Mouse (Mus musculus): Measurements from ENCODE around the gene Vpreb1. TPM values are rescaled to one million over a fixed set of nuclear protein-coding genes. Genes with fewer than 3 reads are reported as not detected.

Gene Vpreb1
- total RNA-seq (2014; fragmentation: Nextera tagmentation) (not detected in 2 replicates), total RNA-seq (2017) (3.4 TPM in 1 of 2 replicates, not detected in the other)

DNA sequence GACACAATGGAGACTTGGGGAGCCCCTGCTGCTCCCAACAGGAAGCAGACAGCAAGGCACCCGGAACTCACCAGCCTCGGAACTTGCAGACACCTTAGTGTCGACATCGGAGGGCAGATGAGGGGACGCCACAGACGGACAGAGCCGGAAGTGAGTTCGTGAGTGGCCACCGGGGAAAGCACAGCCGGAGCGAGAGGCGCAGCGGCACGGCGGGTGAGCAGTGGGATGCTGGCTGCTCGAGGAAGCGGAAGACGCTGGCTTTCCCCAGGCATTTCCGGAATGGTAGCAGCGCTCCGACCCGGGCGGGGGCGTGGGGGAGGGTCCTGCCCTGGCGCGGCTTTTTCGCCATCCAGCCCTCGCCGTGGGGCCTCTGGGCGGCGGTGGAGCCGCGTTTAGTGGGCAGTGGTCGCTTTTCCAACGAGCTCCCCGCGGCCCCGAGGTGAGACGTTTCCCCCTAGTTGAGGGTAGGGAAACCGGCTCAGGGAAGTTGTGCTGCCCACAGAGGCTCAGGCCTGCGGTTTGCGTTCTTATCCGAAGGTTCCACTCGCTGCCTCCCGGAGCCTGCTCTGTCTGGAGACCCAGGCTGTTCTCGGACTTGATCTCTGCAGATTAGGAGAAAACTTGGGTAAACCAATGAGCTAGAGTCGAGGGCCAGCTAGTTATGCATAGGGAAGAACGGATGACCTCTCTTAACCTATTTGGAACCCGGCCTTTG, at the start of gene Vpreb1, which contains the start of gene Top3b:
Gene Vpreb1 (minus strand): TSS at position 227 of the 715 bp plus-strand sequence.
Gene Top3b (plus strand): TSS at position 120 of the 715 bp plus-strand sequence.
- ATAC-seq (replicated peaks; ENCODE audit: poor library complexity, severe bottlenecking), result peak; percentile 97

DNA sequence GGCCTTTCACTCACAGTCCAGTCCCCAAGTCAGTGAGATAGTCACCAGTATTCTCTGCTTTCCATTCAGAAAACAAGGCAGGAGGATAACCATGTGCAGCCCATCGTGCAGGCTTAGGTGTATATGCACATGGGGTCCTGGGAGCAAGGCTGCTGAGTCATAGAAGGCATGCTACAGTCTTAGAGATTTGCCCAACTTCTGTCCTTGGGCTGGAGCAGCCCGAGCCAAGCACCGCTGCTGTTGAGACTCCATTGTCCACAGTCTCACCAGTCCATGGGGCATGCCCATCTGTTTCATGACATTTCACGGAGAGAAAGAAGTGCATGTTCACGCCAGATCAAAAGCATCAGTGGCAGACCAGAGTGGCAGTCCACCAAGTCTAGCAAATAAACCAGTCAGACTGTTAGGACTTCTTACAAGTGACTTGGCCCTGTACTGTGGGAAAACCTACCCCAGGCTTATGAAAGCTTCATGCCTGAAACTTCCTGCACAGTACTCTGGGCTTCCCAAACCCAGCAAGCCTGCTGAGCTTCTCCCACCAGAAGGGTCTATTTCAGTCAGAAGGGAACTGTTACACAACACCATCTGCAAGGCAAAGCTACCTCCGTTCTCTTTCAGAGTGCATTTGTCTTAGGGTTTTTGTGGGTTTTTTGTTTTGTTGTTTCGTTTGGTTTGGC, 47.9 kb upstream of the Vpreb1 start:
- peak; percentile 54 for ATAC-seq (replicated peaks; ENCODE audit: poor library complexity, severe bottlenecking)

DNA sequence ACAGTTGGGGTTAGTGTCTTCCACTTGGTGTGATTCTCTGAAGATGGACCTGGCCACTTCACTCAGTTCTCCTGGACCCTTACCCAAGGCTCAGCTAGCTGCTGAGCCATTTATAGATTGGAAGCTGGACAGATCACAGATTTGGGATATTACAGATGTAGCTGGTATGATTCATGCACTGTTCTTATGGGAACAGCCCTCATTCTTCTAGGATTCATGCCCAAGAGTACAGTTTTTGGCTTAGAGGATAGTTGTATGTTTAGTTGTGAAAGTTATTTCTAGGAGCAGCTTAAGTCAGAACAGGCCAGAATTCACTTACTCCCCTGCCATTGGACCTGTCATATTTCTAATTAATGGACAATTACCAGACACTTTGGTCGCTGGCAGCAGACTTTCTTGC, 42.8 kb upstream of the Vpreb1 start:
- ATAC-seq (replicated peaks; ENCODE audit: poor library complexity, severe bottlenecking), result no peak

DNA sequence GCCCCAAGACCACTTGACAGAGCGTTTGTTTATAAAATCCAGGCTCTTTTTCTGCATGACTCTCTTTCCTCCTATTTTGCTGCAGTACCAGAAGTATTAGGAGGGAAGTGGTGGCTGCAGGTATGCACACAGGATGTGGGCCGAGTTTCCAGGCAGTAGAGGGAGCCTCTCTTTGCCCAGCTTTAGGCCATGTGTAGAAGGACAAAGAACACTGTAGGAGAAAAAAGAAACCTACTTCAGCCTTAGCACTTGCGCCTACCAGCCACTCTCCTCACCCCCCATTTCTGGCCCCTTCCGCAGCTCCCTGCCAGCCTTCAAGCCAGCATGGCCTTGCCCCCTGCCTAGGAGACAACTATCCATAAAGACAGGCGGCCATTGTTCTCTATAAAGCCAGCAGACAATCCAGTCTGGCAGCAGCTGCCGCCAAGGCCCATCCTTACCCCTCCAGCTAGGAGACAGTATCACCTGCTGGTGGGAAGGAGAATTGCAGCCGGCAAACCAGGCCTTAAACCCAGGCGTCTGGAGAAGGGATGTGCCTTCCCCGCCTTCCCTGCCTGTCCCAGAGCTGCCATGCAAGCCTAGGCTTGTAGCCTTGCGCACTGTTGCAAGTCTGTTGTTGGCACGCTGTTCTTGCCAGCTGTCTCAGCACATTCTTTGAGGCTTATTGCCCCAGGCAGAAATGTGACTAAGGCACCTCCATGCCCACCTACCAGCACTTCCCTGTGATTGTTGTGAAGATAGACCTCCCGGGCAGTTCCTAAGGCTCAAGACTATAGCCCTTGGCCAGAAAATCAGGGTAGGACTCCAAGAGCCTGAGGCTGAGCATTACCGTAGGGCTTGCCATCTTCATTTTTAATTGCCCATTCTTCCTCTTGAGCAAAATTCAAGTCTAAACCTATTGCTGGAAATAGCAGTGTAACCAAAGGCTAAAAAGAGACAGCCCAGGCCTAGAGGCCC, 41.3 kb upstream of the Vpreb1 start:
- ATAC-seq (replicated peaks; ENCODE audit: poor library complexity, severe bottlenecking), result peak; percentile 90

DNA sequence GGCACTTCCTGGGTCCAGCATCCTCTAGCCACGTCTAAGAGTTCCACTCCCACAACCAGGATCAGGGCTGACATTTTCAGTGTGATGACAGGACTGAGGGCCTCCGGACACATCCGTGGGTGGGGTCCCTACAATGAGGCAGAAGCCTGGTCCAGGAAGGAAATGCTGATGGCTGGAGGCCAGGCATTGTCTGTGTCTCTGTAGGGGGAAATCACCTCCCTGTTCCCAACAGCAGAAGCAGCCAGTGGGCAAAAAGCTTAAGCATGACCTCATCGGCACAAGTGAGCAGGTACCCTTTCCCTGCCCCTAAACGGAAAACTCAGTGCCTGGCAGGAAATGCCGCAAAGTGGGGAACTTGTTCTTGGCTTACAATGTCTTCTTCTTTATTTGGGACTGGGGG, 37.2 kb upstream of the Vpreb1 start:
- no peak for ATAC-seq (replicated peaks; ENCODE audit: poor library complexity, severe bottlenecking)

GRCm38 (mm10) chr16:16903188-16903587, 32.5 kb upstream of the Vpreb1 start:
- ATAC-seq (replicated peaks; ENCODE audit: poor library complexity, severe bottlenecking), result no peak

GRCm38 (mm10) chr16:16902329-16902728, 31.7 kb upstream of the Vpreb1 start:
- ATAC-seq (replicated peaks; ENCODE audit: poor library complexity, severe bottlenecking), result peak; percentile 50

GRCm38 (mm10) chr16:16897056-16897584, 26.5 kb upstream of the Vpreb1 start:
- no peak for ATAC-seq (replicated peaks; ENCODE audit: poor library complexity, severe bottlenecking)

DNA sequence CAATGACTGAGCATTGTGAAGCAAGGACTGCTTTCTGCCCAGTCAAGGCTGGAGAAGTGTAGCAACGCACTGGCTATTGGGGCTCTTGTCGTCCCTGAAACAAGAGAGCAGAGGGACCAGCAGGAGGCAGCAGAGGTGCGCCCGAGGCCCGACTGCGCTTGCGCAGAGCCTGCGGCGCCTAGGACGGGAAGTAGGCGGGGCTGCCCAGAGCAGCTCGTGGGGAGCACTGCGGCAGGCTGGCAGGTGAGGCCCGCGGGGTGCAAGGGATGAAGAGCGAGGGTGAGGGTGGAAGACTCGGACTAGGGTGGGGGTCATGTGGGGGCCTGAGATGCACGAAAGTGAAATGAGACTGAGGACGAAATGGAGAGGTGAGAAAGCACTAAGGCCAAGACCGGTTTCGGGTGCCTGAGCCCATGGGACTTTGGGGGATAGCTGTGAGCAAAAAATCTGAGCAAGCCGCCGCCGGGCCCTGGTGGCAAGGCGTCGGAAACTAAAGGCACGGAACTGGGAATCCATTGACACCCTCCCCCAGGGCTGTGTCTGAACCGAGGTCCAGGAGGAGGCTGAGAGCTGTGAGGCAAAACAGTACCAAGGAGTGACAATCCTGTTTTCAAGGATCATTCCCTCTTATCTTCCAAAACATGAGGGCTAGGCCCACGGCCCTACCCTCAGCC, 25.9 kb upstream of the Vpreb1 start, which contains the start of gene Ppm1f:
Gene Ppm1f (plus strand): TSS at position 88 of the 674 bp plus-strand sequence.
- peak; percentile 90 for ATAC-seq (replicated peaks; ENCODE audit: poor library complexity, severe bottlenecking)

DNA sequence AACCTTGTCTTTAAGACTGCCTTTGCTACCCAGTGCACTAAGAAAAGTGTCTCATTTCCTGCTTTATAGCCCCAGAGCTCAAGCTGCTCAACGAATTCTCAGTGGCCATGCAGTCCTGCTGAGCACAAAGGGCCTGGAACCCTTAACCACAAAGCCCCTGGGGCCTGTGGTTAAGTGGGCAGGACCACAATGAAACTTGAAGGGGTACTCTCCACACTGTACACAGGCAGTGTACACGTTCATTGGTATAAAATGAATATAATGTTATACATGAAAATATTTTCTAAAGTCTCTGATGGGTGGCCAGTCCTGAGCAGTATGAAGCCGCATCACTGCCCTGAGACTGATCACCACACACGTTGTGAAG, 25.4 kb upstream of the Vpreb1 start:
- ATAC-seq (replicated peaks; ENCODE audit: poor library complexity, severe bottlenecking), result peak; percentile 36

GRCm38 (mm10) chr16:16892366-16892765, 21.7 kb upstream of the Vpreb1 start:
- ATAC-seq (replicated peaks; ENCODE audit: poor library complexity, severe bottlenecking), result no peak

- no peak for ATAC-seq (replicated peaks; ENCODE audit: poor library complexity, severe bottlenecking)
Measured at GRCm38 (mm10) chr16:16888341-16888740, 17.7 kb upstream of the Vpreb1 start.

DNA sequence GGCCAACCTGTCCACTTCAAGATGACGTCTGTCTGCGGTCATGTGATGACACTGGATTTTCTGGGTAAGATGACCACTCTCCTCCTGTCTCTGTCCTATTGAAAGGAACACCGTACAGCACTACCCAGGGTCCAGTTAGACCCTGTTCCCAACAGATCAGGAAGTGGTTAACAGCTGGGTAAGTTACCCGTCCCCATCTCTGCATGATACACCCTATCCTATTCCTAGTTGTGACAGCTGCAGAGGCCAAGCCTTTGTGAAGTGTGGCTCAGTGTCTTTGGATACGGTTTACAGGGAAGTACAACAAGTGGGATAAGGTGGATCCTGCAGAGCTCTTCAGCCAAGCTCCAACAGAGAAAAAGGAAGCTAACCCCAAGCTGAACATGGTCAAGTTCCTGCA, 8.4 kb upstream of the Vpreb1 start:
- ATAC-seq (replicated peaks; ENCODE audit: poor library complexity, severe bottlenecking), result no peak; the same call in 1 of the 2 replicates

- ATAC-seq (replicated peaks; ENCODE audit: poor library complexity, severe bottlenecking), result no peak
Measured at GRCm38 (mm10) chr16:16870241-16870616, 414 bp downstream of the Vpreb1 start.

- ATAC-seq (replicated peaks; ENCODE audit: poor library complexity, severe bottlenecking), result no peak
Measured at GRCm38 (mm10) chr16:16865696-16866561, 4.7 kb downstream of the Vpreb1 start.

- ATAC-seq (replicated peaks; ENCODE audit: poor library complexity, severe bottlenecking), result peak; percentile 95
Measured at GRCm38 (mm10) chr16:16865217-16865616, 5.4 kb downstream of the Vpreb1 start.

DNA sequence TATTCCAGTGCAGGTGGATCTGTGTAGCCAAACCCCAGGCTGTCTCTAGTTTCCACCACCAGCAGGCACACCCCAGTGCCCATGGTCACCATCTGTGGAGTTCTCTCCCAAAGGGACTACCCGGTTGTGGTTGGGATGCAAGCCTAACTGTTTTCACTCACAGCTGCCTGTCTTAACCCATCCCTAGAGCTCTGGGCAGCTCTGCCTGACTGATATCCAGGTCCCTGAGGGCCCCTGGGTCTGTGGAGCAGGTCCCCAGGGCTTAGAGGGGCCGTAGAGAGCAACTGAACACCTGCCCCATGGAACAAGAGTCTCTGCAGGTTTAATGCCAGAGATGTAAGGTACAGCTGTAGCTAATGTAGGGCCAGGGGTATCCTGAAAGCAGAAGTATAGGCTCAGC, 6.7 kb downstream of the Vpreb1 start, which contains the start of gene Igll1:
Gene Igll1 (minus strand): TSS at position 8 of the 400 bp plus-strand sequence.
- ATAC-seq (replicated peaks; ENCODE audit: poor library complexity, severe bottlenecking), result no peak

DNA sequence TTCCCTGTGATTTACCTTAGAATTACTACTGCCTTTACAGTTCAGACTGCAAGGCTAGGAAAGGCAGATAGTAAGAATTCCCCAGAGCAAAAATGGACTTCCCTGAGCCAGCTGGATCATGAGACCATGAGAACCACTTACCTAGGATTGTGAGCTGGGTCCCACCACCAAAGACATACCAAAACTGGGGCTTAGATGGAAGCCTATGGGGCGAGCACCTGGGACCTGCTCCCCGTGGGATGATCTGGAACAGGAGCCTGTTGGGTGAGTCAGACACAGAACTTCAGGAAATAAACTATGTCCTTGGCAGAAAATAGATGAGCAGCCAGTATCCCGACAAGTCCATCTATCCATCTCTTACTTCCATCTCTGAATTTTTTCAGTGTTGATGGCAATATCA, 8.4 kb downstream of the Vpreb1 start:
- no peak for ATAC-seq (replicated peaks; ENCODE audit: poor library complexity, severe bottlenecking)
